12 mouse cellular contexts compared by ENCODE assay signal in the genomic region with DNA sequence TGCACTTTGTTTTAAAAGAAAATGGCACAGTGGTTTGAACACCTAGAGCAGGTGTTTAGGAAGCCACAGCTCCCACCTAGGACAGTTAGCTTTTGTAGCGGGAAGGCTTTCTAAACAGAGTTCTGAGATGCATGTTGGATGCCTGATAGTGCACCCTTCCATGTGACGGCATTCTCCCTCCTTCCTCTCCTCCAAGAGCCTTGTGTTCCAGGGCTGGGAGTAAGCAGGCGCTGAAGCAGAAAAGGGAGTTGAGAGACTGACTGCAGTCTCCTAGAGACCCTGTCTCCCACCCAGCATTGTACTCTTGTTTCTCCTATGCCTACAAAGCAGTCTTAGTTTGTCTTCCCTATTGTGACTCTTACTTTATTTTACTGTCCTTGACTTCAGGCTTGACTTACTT. TPM values are rescaled to one million over a fixed set of nuclear protein-coding genes. Genes with fewer than 3 reads are reported as not detected.
A peak's percentile ranks its signal among the peaks of the same experiment; 100 is the strongest.
DNase-seq lines count a peak whose midpoint lies in the region; ATAC-seq lines count a peak whose summit lies in the region.
"Had no signal": no experiment of that assay in that cellular context is flagged by ENCODE, and none has a peak within 500 bp of the region (broad histone marks: within the 10 kb centered on the region; RNA-seq: fewer than 3 reads in every experiment).

No protein-coding gene starts in this region.

- H3K27ac ChIP-seq in kidney, embryonic 15.5 days: no peak overlapping the region
- no peak overlapping the region for H3K27ac ChIP-seq in embryonic facial prominence, embryonic 12.5 days
- H3K27ac ChIP-seq in limb, embryonic 13.5 days: no peak overlapping the region
- H3K27ac ChIP-seq: liver, embryonic 14.5 days had no signal

- ATAC-seq in kidney, embryonic 15.5 days (replicated peaks; ENCODE audit: low FRiP score): no peak
- ATAC-seq in embryonic facial prominence, embryonic 12.5 days (ENCODE audit: insufficient number of reproducible peaks, insufficient read depth, low FRiP score, low TSS enrichment): no peak
- no peak for ATAC-seq in limb, embryonic 13.5 days (ENCODE audit: low FRiP score, low read depth)

- DNase-seq in kidney, postnatal 25 days: no peak
- peak; percentile 21 for DNase-seq in brain, adult 2 months (ENCODE audit: low read depth, low spot score)
- no peak for DNase-seq in right cerebral cortex, adult 2 months (ENCODE audit: low spot score in 2 of 2)
- no peak for DNase-seq in lung, postnatal 4 days
- DNase-seq: adrenal gland, adult 2 months; cerebellum, adult 9-11 months; kidney, adult 11 months had no signal

- WGBS in kidney, embryonic 15.5 days: 48% methylated on average over 3 of the region's 3 CpGs
- 85% methylated on average over 3 of the region's 3 CpGs for WGBS in embryonic facial prominence, embryonic 12.5 days
- 84% methylated on average over 3 of the region's 3 CpGs for WGBS in limb, embryonic 13.5 days

- no peak overlapping the region for H3K9ac ChIP-seq in kidney, embryonic 15.5 days
- no peak overlapping the region for H3K9ac ChIP-seq in embryonic facial prominence, embryonic 12.5 days
- peak overlapping the region; percentile 45; the same call in 1 of the 2 replicates for H3K9ac ChIP-seq in limb, embryonic 13.5 days
- H3K9ac ChIP-seq: liver, embryonic 14.5 days had no signal

- H3K27me3 ChIP-seq in kidney, embryonic 15.5 days: no peaks in the 10 kb centered on the region
- H3K27me3 ChIP-seq in embryonic facial prominence, embryonic 12.5 days: no peaks in the 10 kb centered on the region
- no peaks in the 10 kb centered on the region for H3K27me3 ChIP-seq in limb, embryonic 13.5 days

- H3K4me2 ChIP-seq in kidney, embryonic 15.5 days: peak overlapping the region; percentile 81
- H3K4me2 ChIP-seq in embryonic facial prominence, embryonic 12.5 days (replicated peaks): peak overlapping the region; percentile 81
- H3K4me2 ChIP-seq in limb, embryonic 13.5 days (replicated peaks): peak overlapping the region; percentile 87

- H3K4me1 ChIP-seq in kidney, embryonic 15.5 days: peaks cover 23% of the 10 kb centered on the region
- H3K4me1 ChIP-seq in embryonic facial prominence, embryonic 12.5 days: peaks cover 10% of the 10 kb centered on the region; the same call in 1 of the 2 replicates
- peaks cover 22% of the 10 kb centered on the region for H3K4me1 ChIP-seq in limb, embryonic 13.5 days

- peaks cover 44% of the 10 kb centered on the region for H3K36me3 ChIP-seq in kidney, embryonic 15.5 days
- peaks cover 21% of the 10 kb centered on the region; the same call in 1 of the 2 replicates for H3K36me3 ChIP-seq in embryonic facial prominence, embryonic 12.5 days
- peaks cover 25% of the 10 kb centered on the region for H3K36me3 ChIP-seq in limb, embryonic 13.5 days

- peak overlapping the region; percentile 95 for H3K4me3 ChIP-seq in kidney, embryonic 15.5 days (replicated peaks)
- no peak overlapping the region for H3K4me3 ChIP-seq in embryonic facial prominence, embryonic 12.5 days
- peak overlapping the region; percentile 92; the same call in 1 of the 2 replicates for H3K4me3 ChIP-seq in limb, embryonic 13.5 days

- H3K9me3 ChIP-seq in kidney, embryonic 15.5 days (replicated peaks): no peaks in the 10 kb centered on the region
- H3K9me3 ChIP-seq in embryonic facial prominence, embryonic 12.5 days: no peaks in the 10 kb centered on the region
- 0 out of 2 replicates have a peak, but pooled peaks cover 2% of the 10 kb centered on the region for H3K9me3 ChIP-seq in limb, embryonic 13.5 days

RNA-seq across cellular contexts. Expression of gene Slc5a3, which starts 2.1 kb away (rescaled TPM):
- polyA plus RNA-seq in kidney, embryonic 15.5 days (2015; fragmentation: Nextera tagmentation; extraction: Ambion mirVana): 9.5 and 10.5 TPM in 2 replicates
- 11.7 and 11.8 TPM in 2 replicates for polyA plus RNA-seq in embryonic facial prominence, embryonic 12.5 days (2016; fragmentation: Nextera tagmentation; extraction: Ambion mirVana)
- 7.5 and 9.0 TPM in 2 replicates for polyA plus RNA-seq in limb, embryonic 13.5 days (2015; fragmentation: Nextera tagmentation; extraction: Ambion mirVana)

RNA-seq across cellular contexts. Expression of gene Gm49711, which starts 2.1 kb away (rescaled TPM):
- polyA plus RNA-seq in kidney, embryonic 15.5 days (2015; fragmentation: Nextera tagmentation; extraction: Ambion mirVana): 0.29 TPM in 1 of 2 replicates, not detected in the other
- polyA plus RNA-seq in embryonic facial prominence, embryonic 12.5 days (2016; fragmentation: Nextera tagmentation; extraction: Ambion mirVana): 0.35 TPM in 1 of 2 replicates, not detected in the other
- 0.18 and 0.57 TPM in 2 replicates for polyA plus RNA-seq in limb, embryonic 13.5 days (2015; fragmentation: Nextera tagmentation; extraction: Ambion mirVana)
- polyA plus RNA-seq: liver, embryonic 14.5 days; stomach, embryonic 14.5 days had no signal

RNA-seq across cellular contexts. Expression of gene Mrps6, which starts 2.1 kb away (rescaled TPM):
- 151 and 166 TPM in 2 replicates for polyA plus RNA-seq in kidney, embryonic 15.5 days (2015; fragmentation: Nextera tagmentation; extraction: Ambion mirVana)
- polyA plus RNA-seq in embryonic facial prominence, embryonic 12.5 days (2016; fragmentation: Nextera tagmentation; extraction: Ambion mirVana): 106 and 113 TPM in 2 replicates
- polyA plus RNA-seq in limb, embryonic 13.5 days (2015; fragmentation: Nextera tagmentation; extraction: Ambion mirVana): 96.1 and 96.5 TPM in 2 replicates
